Mouse (Mus musculus): ENCODE measurements around the gene Cwh43. TPM values are rescaled to one million over a fixed set of nuclear protein-coding genes. Genes with fewer than 3 reads are reported as not detected.

The Cwh43 gene
- total RNA-seq (2021): not detected
- long read RNA-seq, experiment 1: 0 reads
- long read RNA-seq, experiment 2, partial matches to known transcripts: 1 of 1 reads
- long read RNA-seq, experiment 2, other reads (novel, unspliced or antisense): 0 of 1 reads

DNA sequence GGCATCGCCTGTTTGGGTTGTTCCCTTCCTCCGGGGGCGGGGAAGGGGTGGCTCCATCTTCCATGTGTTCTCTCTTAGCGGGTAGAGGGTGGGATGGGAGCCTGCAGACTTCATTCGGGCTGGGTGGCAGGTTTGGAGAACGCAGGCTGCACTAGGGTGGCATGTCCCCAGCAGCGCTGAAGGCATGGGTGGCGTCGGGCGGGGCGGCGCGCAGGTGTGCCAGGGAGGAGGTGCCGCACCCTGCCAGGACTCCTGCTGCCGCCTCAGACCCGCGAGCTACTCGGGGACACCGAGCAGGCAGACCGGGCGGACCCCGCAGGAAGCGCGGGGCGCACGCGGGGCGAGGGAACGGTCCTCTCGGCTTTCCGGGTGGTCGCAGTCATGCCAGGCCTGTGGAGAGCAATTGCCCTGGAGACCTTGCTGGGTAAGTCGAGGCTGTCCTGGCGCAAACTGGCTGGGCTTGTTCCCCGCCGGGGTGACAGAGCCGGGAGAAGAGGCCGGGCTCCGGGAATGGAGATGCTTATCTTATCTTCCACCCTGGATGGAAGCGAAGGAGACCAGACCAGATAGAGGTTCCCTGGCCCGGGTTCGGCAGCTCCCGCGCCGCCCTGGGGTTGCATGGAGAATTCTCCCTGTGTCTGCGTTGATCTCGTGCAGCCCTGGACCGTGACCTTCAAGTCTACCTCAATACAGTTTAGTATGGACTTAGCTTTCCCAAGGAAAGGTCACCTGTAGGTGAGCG lies at the start of gene Cwh43:
TSS of gene Cwh43 (plus strand) at position 95 of the 742 bp plus-strand sequence.
- H3K4me3 ChIP-seq: peak within 1 kb of the TSS; percentile 47
- no peak for TF ChIP-seq CTCF (IDR thresholded peaks at IDR 0.05)
- DNase-seq: no peak
- H3K27ac ChIP-seq: no peak within 1 kb of the TSS
- intact Hi-C loops (cut with DNase I): no loop called here

DNA sequence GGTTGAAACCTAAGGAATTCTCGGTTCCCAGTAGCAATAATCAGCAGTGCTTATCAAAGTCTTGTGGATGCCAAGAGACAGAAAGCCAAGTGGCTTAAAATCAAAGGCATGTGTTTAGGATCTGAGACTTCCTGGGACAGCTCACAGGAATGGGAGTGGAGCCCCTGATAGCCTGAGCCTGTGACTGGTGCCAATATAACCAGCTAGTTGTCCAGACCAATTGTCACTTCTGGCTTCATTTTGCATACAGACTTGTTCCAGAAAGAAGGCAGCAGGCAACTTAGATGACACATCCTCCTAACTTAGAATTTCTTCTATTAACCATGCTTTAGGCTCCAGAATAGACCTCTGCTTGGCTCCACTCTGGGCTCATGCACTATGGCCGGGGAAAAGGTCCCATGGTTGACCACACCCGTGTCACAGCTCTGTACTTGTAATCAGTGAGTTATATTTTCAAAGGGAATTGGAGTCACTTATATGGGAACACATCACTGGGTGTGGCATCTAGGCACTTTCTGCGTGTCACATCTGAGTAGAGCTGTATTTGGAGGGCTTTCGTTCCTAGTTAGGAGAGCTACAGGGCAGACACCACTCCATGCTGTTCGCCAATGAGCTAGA lies 46.6 kb upstream of the Cwh43 start:
- Histone ChIP-seq H3K4me3 (peak overlapping the region; percentile 45), H3K27ac (peak overlapping the region; percentile 69)
- TF ChIP-seq CTCF (IDR thresholded peaks at IDR 0.05): no peak
- intact Hi-C loops (cut with DNase I): no loop called here
- DNase-seq: no peak

DNA sequence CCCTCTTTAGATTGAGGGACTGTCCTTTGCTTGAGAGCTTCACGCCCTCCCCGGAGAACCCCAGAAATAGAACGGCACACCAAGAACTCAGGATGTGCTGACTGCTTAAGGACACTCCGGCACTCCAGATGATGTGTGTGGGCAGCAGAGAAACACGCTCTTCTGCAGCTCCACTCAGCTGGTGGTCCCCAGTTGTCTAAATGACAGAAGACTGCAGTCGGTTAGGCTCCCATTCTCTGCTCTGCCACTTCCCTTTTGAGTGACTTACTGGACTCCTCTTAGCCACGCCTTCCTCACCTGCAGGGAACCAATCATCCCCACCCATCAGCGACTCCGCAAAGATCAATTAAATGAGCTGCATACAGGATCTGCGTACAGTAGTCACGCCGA lies 46.1 kb upstream of the Cwh43 start:
- peak overlapping the region; percentile 45 for H3K4me3 ChIP-seq
- peak overlapping the region; percentile 69 for H3K27ac ChIP-seq
- intact Hi-C loops (cut with DNase I): no loop called here
- peak; percentile 32 for DNase-seq
- TF ChIP-seq CTCF (IDR thresholded peaks at IDR 0.05): no peak

DNA sequence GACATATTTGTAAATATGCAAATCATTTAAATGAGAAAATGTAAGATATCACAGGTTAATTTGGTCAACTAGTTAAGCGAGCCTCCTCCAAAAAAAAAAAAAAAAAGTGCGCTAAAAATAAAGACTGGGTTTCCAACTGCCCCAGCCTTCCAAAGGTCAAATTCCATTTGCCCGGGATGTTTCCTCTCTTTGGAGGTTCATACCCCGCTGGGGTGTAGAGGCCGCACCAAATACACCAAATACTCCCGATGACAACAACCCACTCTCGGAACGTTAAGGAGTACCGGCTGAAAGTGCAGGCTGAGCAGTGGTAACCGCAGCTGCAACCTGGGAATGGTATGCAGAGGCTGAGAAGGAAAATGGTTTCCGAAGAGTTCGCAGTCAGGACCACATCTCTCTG lies 45.6 kb upstream of the Cwh43 start:
- no peak for DNase-seq
- TF ChIP-seq CTCF (IDR thresholded peaks at IDR 0.05): no peak
- Histone ChIP-seq H3K4me3 (peak overlapping the region; percentile 45), H3K27ac (peak overlapping the region; percentile 69)
- intact Hi-C loops (cut with DNase I): no loop called here

DNA sequence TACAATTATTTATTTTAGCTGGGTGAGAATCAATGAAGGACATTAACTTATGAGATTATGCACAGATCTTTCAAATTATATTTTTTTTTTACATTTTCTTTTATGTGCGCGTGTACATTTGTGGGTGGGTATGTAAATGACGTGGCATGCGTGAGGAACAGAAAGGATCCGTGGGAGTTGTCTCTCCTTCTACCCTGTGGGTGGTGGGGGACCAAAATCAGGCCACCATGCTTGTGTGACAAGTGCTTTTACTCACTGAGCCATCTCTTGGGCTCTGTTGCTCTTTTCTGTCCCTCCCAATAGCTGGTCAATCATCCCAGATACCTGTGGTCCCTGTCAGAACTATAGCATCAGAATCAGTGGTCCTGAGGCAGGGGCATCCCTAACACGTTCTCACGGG lies 43.5 kb upstream of the Cwh43 start:
- Histone ChIP-seq H3K4me3 (no peak overlapping the region), H3K27ac (peak overlapping the region; percentile 86)
- TF ChIP-seq CTCF (IDR thresholded peaks at IDR 0.05): no peak
- intact Hi-C loops (cut with DNase I): no loop called here
- DNase-seq: no peak

DNA sequence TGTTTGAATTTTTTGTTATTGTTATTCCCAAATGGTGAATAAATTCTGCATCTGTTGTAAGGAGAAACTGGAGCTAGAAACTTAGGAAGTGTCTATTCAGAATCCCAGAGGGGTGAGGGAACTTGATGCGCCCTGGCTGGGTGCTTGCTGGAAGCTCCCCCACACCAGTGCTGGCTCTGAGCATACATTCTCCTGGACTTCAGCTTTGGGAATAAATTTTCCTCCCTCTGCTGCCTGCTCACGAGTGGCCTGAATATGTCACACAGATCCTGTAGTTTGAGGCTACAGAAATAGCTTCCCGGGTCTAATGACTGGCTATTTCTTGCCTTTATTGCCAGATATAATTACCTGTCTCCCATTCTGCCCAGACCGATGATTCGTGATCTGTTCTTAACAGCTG lies 43.1 kb upstream of the Cwh43 start:
- peak overlapping the region; percentile 86 for H3K27ac ChIP-seq
- no peak for TF ChIP-seq CTCF (IDR thresholded peaks at IDR 0.05)
- DNase-seq: peak; percentile 77
- H3K4me3 ChIP-seq: no peak overlapping the region
- intact Hi-C loops (cut with DNase I): no loop called here

DNA sequence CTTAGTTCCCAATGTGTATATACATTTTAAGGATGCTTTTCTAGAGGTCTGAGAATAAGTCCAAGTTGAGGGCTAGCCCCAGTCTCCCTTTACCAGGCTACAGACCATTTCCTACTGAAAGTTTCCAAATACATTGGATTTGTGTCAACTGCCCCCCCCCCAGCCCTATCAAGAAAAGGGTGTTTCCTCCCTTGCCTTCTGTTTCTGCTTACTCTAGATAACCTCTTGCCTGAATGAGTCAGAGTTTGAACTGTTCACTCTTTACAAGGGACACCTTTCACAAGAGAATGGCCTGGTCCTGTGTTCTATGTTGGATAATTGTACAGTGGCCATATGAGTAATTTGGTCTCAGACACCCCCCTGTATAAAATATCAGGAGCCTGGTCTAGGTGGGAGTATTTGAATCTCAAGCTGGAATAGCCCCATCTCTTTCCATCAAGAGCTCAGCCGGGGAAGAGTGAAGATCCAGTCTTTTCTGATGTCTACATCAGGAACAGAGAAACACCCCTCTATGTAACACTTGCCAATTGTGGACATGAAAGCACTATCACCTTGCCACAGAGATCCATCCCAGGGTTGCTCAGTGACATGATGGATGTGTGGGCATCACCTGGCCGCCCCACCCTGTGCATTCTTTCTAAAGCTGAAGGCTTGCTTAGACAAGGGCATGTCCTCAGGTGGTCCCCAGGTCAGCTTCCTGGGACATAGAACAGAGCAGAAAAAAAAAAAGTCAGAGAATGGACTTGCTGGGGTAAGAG lies 41.6 kb upstream of the Cwh43 start:
- intact Hi-C loops (cut with DNase I): no loop called here
- peak overlapping the region; percentile 86 for H3K27ac ChIP-seq
- no peak overlapping the region for H3K4me3 ChIP-seq
- DNase-seq: no peak
- no peak for TF ChIP-seq CTCF (IDR thresholded peaks at IDR 0.05)

DNA sequence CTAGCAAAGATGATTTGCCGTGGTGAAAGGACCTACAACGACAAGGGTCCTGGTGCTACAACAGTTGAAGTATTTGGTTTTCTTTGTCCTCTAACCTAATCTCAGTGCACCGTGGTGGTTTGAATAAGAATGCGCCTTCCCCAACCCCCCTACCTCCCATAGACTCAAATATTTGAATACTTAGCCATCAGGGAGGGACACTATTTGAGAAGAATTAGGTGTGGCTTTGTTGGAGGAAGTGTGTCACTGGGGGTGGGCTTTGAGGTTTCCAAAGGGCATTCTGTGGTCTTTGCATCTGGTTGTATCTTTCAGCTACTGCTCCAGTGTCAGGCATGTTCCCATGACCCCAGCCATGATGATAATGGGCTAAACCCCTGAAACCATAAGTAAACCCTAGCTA lies 38.0 kb upstream of the Cwh43 start:
- Histone ChIP-seq H3K4me3 (no peak overlapping the region), H3K27ac (no peak overlapping the region)
- TF ChIP-seq CTCF (IDR thresholded peaks at IDR 0.05): no peak
- no peak for DNase-seq
- intact Hi-C loops (cut with DNase I): loop anchor here (5.0 kb wide), 1 partner anchor 36 kb away; no protein-coding TSS in a partner anchor

DNA sequence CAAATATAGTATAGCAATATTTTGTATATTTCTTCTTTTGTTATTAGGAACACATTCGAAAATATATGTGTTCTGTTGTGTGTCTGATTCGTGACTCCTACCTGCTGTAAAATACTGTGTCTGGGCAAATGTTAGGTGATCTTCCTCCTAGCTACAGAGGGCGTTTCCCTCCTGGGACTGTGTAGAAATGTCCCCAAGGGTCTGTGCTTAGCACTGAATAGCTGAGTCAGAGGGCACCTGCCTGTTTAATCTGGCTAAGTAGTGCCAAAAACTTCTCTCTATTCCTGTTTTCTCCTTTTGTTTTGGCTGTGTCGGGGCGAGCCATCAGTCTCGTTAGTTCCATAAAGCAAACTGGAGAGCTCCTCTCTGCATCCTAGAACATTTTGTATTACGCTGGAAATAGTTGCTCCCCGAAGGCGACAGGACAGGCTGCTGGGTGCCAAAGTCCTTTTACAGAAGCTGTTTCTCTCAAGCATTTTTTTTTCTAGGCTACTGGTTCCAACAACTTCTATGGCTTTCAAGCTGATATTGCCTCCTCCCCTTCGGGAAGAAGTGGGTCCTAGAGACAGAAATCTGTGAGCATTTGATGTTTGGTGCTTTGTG lies 36.9 kb upstream of the Cwh43 start:
- Histone ChIP-seq H3K27ac (peak overlapping the region; percentile 68), H3K4me3 (no peak overlapping the region)
- intact Hi-C loops (cut with DNase I): loop anchor here (5.0 kb wide), 1 partner anchor 37 kb away; no protein-coding TSS in a partner anchor
- TF ChIP-seq CTCF (IDR thresholded peaks at IDR 0.05): no peak
- peak; percentile 34 for DNase-seq

DNA sequence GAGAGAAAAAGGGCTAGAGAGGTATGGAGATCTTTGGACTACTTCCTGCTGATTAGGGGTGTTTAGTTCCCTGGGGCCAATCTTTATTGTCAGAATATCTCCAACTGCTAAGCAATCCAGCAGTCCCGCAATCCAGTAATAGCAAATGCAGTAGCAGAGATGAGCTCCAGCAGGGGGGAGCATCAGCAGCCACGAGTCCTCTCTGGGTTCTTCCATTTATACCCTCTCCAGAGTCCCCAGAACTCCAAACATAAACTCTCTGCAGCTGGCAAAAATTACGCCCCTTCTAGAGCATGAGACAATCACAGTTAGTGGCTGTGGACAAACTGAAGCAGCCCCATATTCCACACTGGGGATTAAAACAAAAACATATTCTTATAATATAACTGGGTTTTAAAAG lies 36.1 kb upstream of the Cwh43 start:
- intact Hi-C loops (cut with DNase I): loop anchor here (5.0 kb wide), 1 partner anchor 37 kb away; no protein-coding TSS in a partner anchor
- H3K4me3 ChIP-seq: no peak overlapping the region
- H3K27ac ChIP-seq: no peak overlapping the region
- TF ChIP-seq CTCF (IDR thresholded peaks at IDR 0.05): no peak
- DNase-seq: no peak

DNA sequence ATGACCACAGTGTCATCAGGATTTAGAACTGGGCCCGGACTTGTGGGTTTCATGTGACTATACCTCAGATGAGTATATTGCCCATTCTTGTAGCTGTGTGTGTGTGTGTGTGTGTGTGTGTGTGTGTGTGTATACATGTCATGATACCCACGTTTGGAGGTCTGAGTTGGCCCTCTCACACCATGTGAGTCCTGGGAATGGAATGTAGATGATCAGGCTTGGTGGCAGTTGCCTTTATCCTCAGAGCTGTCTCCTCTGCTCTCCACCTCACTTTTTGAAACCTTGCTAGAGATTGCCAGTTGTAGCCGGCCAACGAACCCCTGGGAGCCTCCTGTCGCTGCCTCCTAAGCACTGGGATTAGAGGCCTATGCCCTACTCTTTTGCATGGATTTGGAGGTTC lies 33.3 kb upstream of the Cwh43 start:
- DNase-seq: no peak
- Histone ChIP-seq H3K27ac (no peak overlapping the region), H3K4me3 (no peak overlapping the region)
- TF ChIP-seq CTCF (IDR thresholded peaks at IDR 0.05): no peak
- intact Hi-C loops (cut with DNase I): no loop called here

DNA sequence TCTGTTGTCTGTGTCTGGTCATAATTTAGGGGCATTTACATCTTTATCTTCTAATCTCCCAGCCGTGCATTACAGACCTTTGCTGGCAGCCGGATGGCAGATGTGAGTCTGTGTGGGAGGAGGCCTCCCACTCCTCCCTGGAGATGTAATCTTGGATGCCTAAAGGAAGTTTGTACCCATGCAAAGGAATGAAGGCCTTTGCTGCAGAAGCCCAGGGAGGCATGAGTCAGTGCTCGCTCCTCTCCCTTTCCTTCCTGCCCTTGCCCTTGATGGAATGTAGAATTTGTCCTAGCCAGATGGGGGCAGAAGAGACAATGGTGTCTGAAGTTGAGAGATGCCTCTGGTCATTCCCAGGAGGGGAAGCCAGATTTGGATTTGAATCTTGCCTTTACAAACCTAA lies 32.7 kb upstream of the Cwh43 start:
- TF ChIP-seq CTCF (IDR thresholded peaks at IDR 0.05): no peak
- no peak overlapping the region for H3K27ac ChIP-seq
- H3K4me3 ChIP-seq: no peak overlapping the region
- intact Hi-C loops (cut with DNase I): no loop called here
- DNase-seq: no peak

All from gastrocnemius, adult 2 months (tissue).